Comparison of ENCODE assay signal across 14 mouse cellular contexts in the genomic region with DNA sequence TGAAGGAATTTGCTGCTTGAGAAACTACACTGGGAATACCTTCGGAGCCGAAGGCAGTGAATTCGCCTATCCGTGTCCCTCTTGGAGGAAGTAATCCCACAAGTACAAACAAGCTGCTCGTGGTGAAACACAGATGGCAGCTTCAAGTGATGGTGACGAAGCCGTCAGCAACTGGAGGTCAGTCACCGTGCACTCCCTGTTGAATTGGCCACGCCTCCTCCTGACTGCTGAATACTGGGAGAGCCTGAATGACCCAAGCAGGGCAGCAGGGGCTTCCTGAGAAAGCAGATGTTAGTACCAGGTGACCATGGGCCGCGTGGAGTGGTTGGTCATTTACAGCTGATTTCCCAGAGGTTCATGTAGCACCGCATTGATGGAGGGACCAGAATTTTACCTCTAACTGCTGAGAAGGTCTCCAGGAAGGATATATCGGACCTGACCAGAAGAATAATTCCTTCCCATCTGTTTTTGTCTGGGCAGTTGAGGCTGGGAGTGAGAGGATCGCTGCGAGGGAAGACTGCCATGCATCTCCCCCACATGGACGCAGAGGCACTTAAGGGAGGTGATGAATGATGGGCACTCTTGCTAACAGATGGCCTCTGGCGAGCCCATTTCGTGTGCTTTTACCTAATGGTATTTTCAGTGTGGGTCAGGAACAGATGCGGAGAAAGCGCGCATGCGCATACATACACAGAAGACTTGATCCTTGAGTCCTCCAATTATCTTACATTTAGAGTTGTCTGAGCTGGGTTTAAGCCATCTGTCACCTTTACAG.
A peak's percentile ranks its signal among the peaks of the same experiment; 100 is the strongest.
DNase-seq lines count a peak whose midpoint lies in the region; ATAC-seq lines count a peak whose summit lies in the region.
"Had no signal": no experiment of that assay in that cellular context is flagged by ENCODE, and none has a peak within 500 bp of the region (broad histone marks: within the 10 kb centered on the region; RNA-seq: fewer than 3 reads in every experiment).

No protein-coding gene starts in this region.

- no peaks in the 10 kb centered on the region for H3K36me3 ChIP-seq in intestine, embryonic 14.5 days (ENCODE audit: control insufficient read depth, insufficient read depth, low read length)
- no peaks in the 10 kb centered on the region for H3K36me3 ChIP-seq in intestine, embryonic 16.5 days (ENCODE audit: control insufficient read depth, insufficient read depth, low read length)
- no peaks in the 10 kb centered on the region for H3K36me3 ChIP-seq in hindbrain, embryonic 11.5 days (ENCODE audit: control insufficient read depth, insufficient read depth, low read length)
- no peaks in the 10 kb centered on the region for H3K36me3 ChIP-seq in neural tube, embryonic 14.5 days (ENCODE audit: control insufficient read depth, insufficient read depth, low read length)
- no peaks in the 10 kb centered on the region for H3K36me3 ChIP-seq in forebrain, embryonic 13.5 days (ENCODE audit: poor library complexity, severe bottlenecking)

- H3K4me1 ChIP-seq in intestine, embryonic 14.5 days (replicated peaks; ENCODE audit: control insufficient read depth, insufficient read depth, low read length) = 0 out of 2 replicates have a peak, but pooled peaks cover 7% of the 10 kb centered on the region
- H3K4me1 ChIP-seq in intestine, embryonic 16.5 days (ENCODE audit: control insufficient read depth, insufficient read depth, low read length) = no peaks in the 10 kb centered on the region
- no peaks in the 10 kb centered on the region for H3K4me1 ChIP-seq in hindbrain, embryonic 11.5 days (replicated peaks; ENCODE audit: control insufficient read depth, insufficient read depth, low read length)
- H3K4me1 ChIP-seq in neural tube, embryonic 14.5 days (ENCODE audit: control insufficient read depth, insufficient read depth, low read length) = no peaks in the 10 kb centered on the region
- H3K4me1 ChIP-seq in forebrain, embryonic 13.5 days = no peaks in the 10 kb centered on the region

- no peaks in the 10 kb centered on the region for H3K27me3 ChIP-seq in intestine, embryonic 14.5 days (replicated peaks; ENCODE audit: control insufficient read depth, insufficient read depth, low read length)
- no peaks in the 10 kb centered on the region for H3K27me3 ChIP-seq in intestine, embryonic 16.5 days (replicated peaks; ENCODE audit: control insufficient read depth, insufficient read depth, low read length)
- H3K27me3 ChIP-seq in hindbrain, embryonic 11.5 days (ENCODE audit: control insufficient read depth, insufficient read depth, low read length) = no peaks in the 10 kb centered on the region
- H3K27me3 ChIP-seq in neural tube, embryonic 14.5 days (ENCODE audit: control insufficient read depth, insufficient read depth, low read length) = no peaks in the 10 kb centered on the region
- H3K27me3 ChIP-seq in forebrain, embryonic 13.5 days = no peaks in the 10 kb centered on the region
- H3K27me3 ChIP-seq: Patski had no signal

- no peaks in the 10 kb centered on the region for H3K9me3 ChIP-seq in intestine, embryonic 14.5 days (ENCODE audit: control insufficient read depth, low read length)
- no peaks in the 10 kb centered on the region for H3K9me3 ChIP-seq in intestine, embryonic 16.5 days (ENCODE audit: control insufficient read depth, low read length)
- H3K9me3 ChIP-seq in hindbrain, embryonic 11.5 days (ENCODE audit: control insufficient read depth, low read length) = no peaks in the 10 kb centered on the region
- H3K9me3 ChIP-seq in neural tube, embryonic 14.5 days (ENCODE audit: control insufficient read depth, low read length) = no peaks in the 10 kb centered on the region
- no peaks in the 10 kb centered on the region for H3K9me3 ChIP-seq in forebrain, embryonic 13.5 days (replicated peaks)

- DNase-seq in intestine, embryonic 14.5 days (ENCODE audit: low spot score) = peak; percentile 50
- DNase-seq in retina, postnatal 1 day = peak; percentile 12
- no peak for DNase-seq in retina, embryonic 14.5 days (ENCODE audit: low spot score)
- peak; percentile 32 for DNase-seq in hindbrain, embryonic 11.5 days (ENCODE audit: low spot score)
- DNase-seq: cerebellum, postnatal 10 days; gastrocnemius, postnatal 10 days; kidney, postnatal 14 days; right cerebral cortex, postnatal 25 days had no signal

- H3K27ac ChIP-seq in intestine, embryonic 14.5 days (ENCODE audit: low read depth) = no peak overlapping the region
- no peak overlapping the region for H3K27ac ChIP-seq in intestine, embryonic 16.5 days (ENCODE audit: low read length)
- no peak overlapping the region for H3K27ac ChIP-seq in hindbrain, embryonic 11.5 days (ENCODE audit: low read depth, low read length)
- no peak overlapping the region for H3K27ac ChIP-seq in neural tube, embryonic 14.5 days (ENCODE audit: low read depth, low read length)
- H3K27ac ChIP-seq in forebrain, embryonic 13.5 days = no peak overlapping the region

- H3K4me2 ChIP-seq in intestine, embryonic 14.5 days (ENCODE audit: low read length) = peak overlapping the region; percentile 5; the same call in 1 of the 2 replicates
- H3K4me2 ChIP-seq in intestine, embryonic 16.5 days (ENCODE audit: low read depth, low read length) = no peak overlapping the region
- no peak overlapping the region for H3K4me2 ChIP-seq in hindbrain, embryonic 11.5 days (replicated peaks; ENCODE audit: low read depth, low read length)
- no peak overlapping the region for H3K4me2 ChIP-seq in neural tube, embryonic 14.5 days (ENCODE audit: low read depth, low read length)
- no peak overlapping the region for H3K4me2 ChIP-seq in forebrain, embryonic 13.5 days

- no peak overlapping the region for H3K9ac ChIP-seq in intestine, embryonic 14.5 days (ENCODE audit: low read length)
- H3K9ac ChIP-seq in intestine, embryonic 16.5 days (ENCODE audit: low read depth, low read length) = no peak overlapping the region
- no peak overlapping the region for H3K9ac ChIP-seq in hindbrain, embryonic 11.5 days (ENCODE audit: low read depth, low read length)
- H3K9ac ChIP-seq in neural tube, embryonic 14.5 days (replicated peaks; ENCODE audit: low read depth, low read length) = no peak overlapping the region
- no peak overlapping the region for H3K9ac ChIP-seq in forebrain, embryonic 13.5 days

- ATAC-seq in intestine, embryonic 14.5 days (replicated peaks; ENCODE audit: low FRiP score, low TSS enrichment, low read depth) = no peak
- no peak for ATAC-seq in intestine, embryonic 16.5 days
- ATAC-seq in hindbrain, embryonic 11.5 days (ENCODE audit: low FRiP score) = 0 out of 2 replicates have a peak, but pooled peaks have one; percentile 54
- ATAC-seq in neural tube, embryonic 14.5 days (ENCODE audit: low read depth) = peak; percentile 38; the same call in 1 of the 2 replicates
- no peak for ATAC-seq in forebrain, embryonic 13.5 days
- ATAC-seq in activated CD4-positive, CD25-positive, alpha-beta regulatory T cell, adult 4 months = no peak
- ATAC-seq: CD4-positive, CD25-positive, alpha-beta regulatory T cell, adult 4 months; Patski had no signal

- H3K4me3 ChIP-seq in intestine, embryonic 14.5 days (ENCODE audit: low read depth, low read length) = no peak overlapping the region
- no peak overlapping the region for H3K4me3 ChIP-seq in intestine, embryonic 16.5 days (ENCODE audit: low read length)
- no peak overlapping the region for H3K4me3 ChIP-seq in hindbrain, embryonic 11.5 days (ENCODE audit: low read depth, low read length)
- H3K4me3 ChIP-seq in neural tube, embryonic 14.5 days (ENCODE audit: low read depth, low read length) = no peak overlapping the region
- no peak overlapping the region for H3K4me3 ChIP-seq in forebrain, embryonic 13.5 days

- WGBS in intestine, embryonic 14.5 days = 43% methylated on average over 22 of the region's 22 CpGs
- WGBS in intestine, embryonic 16.5 days = 56% methylated on average over 22 of the region's 22 CpGs
- 57% methylated on average over 22 of the region's 22 CpGs for WGBS in hindbrain, embryonic 11.5 days
- 64% methylated on average over 22 of the region's 22 CpGs for WGBS in neural tube, embryonic 14.5 days
- WGBS in forebrain, embryonic 13.5 days = 81% methylated on average over 22 of the region's 22 CpGs

Comparison
In these comparisons a context has a peak if more than half of its experiments do, and no peak if none do; other contexts are left out.
1. ATAC-seq: peak in hindbrain, embryonic 11.5 days (single experiment) and neural tube, embryonic 14.5 days (single experiment); none in intestine, embryonic 14.5 days (single experiment), intestine, embryonic 16.5 days (single experiment), forebrain, embryonic 13.5 days (single experiment) and activated CD4-positive, CD25-positive, alpha-beta regulatory T cell, adult 4 months (single experiment).